Mouse (Mus musculus) thymus, adult 2 months (tissue): Measurements from ENCODE around the gene Prg2.

ENCODE experiments used
- CTCF ChIP-seq: fragments of 200-500 bp; IDR thresholded peaks from 2 replicates; pipeline ENCODE4 v1.5.1; 2012; ENCODE audit warnings: mild to moderate bottlenecking, control low read depth, low read length, moderate library complexity, borderline replicate concordance; ENCODE audit not compliant: control insufficient read depth, poor library complexity, insufficient read depth; ENCODE audit errors: extremely low read depth
- POLR2A ChIP-seq: fragments of 200-500 bp; IDR thresholded peaks from 2 replicates; pipeline ENCODE4 v1.6.1; 2012; ENCODE audit warnings: mild to moderate bottlenecking, low read length, control low read depth, moderate library complexity; ENCODE audit not compliant: control insufficient read depth, poor library complexity, insufficient read depth; ENCODE audit errors: extremely low read depth

DNA sequence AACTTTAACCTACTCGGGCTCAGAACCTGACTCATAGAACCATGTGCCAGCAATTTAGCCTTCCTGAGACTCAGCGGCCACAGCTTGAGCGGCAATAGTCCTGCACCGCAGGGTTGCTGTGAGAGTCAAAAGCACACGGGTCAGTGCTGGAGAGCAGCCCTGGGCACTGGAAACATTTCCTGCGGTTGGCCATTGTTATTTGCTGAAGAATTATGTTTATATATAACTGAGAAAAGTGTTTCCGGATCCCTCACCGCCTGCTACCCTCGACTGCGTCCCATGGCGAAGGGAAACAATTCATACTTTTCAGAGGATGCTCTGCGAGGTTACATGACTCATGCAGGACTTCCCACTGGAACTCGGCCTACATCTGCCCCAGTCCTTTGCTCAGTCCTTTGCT is 21.2 kb downstream of the Prg2 start:
- no peak for TF ChIP-seq CTCF
- no peak for TF ChIP-seq POLR2A
